Comparison of ENCODE assay signal across 9 mouse cellular contexts in the genomic region with DNA sequence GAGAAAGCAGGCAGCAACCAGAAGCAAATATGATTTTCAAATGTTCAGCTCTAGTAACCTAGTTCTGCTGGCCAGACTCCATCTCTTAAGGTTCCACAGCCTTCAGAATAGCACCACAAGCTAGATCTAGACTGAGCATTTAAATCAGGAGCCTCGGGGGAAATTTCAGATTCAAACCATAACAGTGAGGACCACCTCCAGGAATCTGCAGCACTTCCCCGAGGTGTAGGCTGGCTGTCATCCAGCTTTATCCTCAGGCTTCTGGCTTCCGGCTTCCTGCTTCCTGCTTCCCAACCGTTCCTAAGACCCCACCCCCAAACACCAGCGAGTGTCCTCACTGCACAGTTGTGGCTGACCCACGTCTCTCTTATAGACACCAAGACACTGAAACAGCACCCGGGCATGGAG.
DNase-seq lines count a peak whose midpoint lies in the region; ATAC-seq lines count a peak whose summit lies in the region.
"Had no signal": no experiment of that assay in that cellular context is flagged by ENCODE, and none has a peak within 500 bp of the region (broad histone marks: within the 10 kb centered on the region; RNA-seq: fewer than 3 reads in every experiment).

No protein-coding gene starts in this region.

- peaks cover 16% of the 10 kb centered on the region for H3K4me1 ChIP-seq in kidney, embryonic 15.5 days

- H3K27me3 ChIP-seq in kidney, embryonic 15.5 days: no peaks in the 10 kb centered on the region
- H3K27me3 ChIP-seq: midbrain, embryonic 15.5 days had no signal

- H3K4me2 ChIP-seq in kidney, embryonic 15.5 days: peak overlapping the region; percentile 29
- H3K4me2 ChIP-seq: midbrain, embryonic 15.5 days had no signal

- no peak overlapping the region for H3K9ac ChIP-seq in kidney, embryonic 15.5 days
- H3K9ac ChIP-seq: midbrain, embryonic 15.5 days had no signal

- 0 out of 2 replicates have a peak overlapping the region, but pooled peaks have one; percentile 12 for H3K4me3 ChIP-seq in kidney, embryonic 15.5 days (replicated peaks)
- H3K4me3 ChIP-seq: midbrain, embryonic 15.5 days had no signal

- H3K36me3 ChIP-seq in kidney, embryonic 15.5 days: no peaks in the 10 kb centered on the region
- H3K36me3 ChIP-seq: midbrain, embryonic 15.5 days had no signal

- H3K27ac ChIP-seq in kidney, embryonic 15.5 days: peak overlapping the region; percentile 79
- H3K27ac ChIP-seq: midbrain, embryonic 15.5 days had no signal

- peak; percentile 23 for DNase-seq in gastrocnemius, postnatal 25 days
- DNase-seq in gastrocnemius, adult 18-20 months (ENCODE audit: low spot score): no peak
- peak; percentile 50 for DNase-seq in heart, adult 8-10 months (ENCODE audit: low spot score)
- peak; percentile 49 for DNase-seq in lung, postnatal 36 days
- no peak for DNase-seq in ovary, adult 18-20 months (ENCODE audit: low spot score)
- no peak for DNase-seq in urinary bladder, postnatal 25 days (ENCODE audit: low spot score)
- DNase-seq in thymus, postnatal 0 days (ENCODE audit: low spot score): no peak

- 33% methylated on average over 7 of the region's 7 CpGs for WGBS in kidney, embryonic 15.5 days

- no peaks in the 10 kb centered on the region for H3K9me3 ChIP-seq in kidney, embryonic 15.5 days (replicated peaks)
- H3K9me3 ChIP-seq: midbrain, embryonic 15.5 days had no signal

- ATAC-seq in kidney, embryonic 15.5 days (replicated peaks; ENCODE audit: low FRiP score): peak; percentile 56
- ATAC-seq: midbrain, embryonic 15.5 days had no signal

Comparison
In these comparisons a context has a peak if more than half of its experiments do, and no peak if none do; other contexts are left out.
1. DNase-seq: peak in gastrocnemius, postnatal 25 days (single experiment), heart, adult 8-10 months (single experiment) and lung, postnatal 36 days (single experiment); none in gastrocnemius, adult 18-20 months (single experiment), ovary, adult 18-20 months (single experiment), urinary bladder, postnatal 25 days (single experiment) and thymus, postnatal 0 days (single experiment).